In genomic region chr6:97761326-97761725, GRCm38 (mm10) we compare ENCODE assay signal across 8 mouse cellular contexts. TPM values are rescaled to one million over a fixed set of nuclear protein-coding genes. Genes with fewer than 3 reads are reported as not detected.
DNase-seq lines count a peak whose midpoint lies in the region; ATAC-seq and TF ChIP-seq lines count a peak whose summit lies in the region.

No protein-coding gene starts in this region.

- H3K27me3 ChIP-seq in intestine, postnatal 0 days (replicated peaks; ENCODE audit: control insufficient read depth, insufficient read depth, low read length), result no peaks in the 10 kb centered on the region
- no peaks in the 10 kb centered on the region for H3K27me3 ChIP-seq in intestine, embryonic 15.5 days (replicated peaks)

- ATAC-seq in intestine, postnatal 0 days, result no peak
- no peak for ATAC-seq in intestine, embryonic 15.5 days
- ATAC-seq in granulocyte monocyte progenitor cell, adult 5-6 weeks (replicated peaks; ENCODE audit: poor library complexity, severe bottlenecking), result no peak

- 34% methylated on average over 4 of the region's 4 CpGs for WGBS in intestine, postnatal 0 days
- WGBS in intestine, embryonic 15.5 days, result 27% methylated on average over 4 of the region's 4 CpGs

- H3K9me3 ChIP-seq in intestine, postnatal 0 days (ENCODE audit: control insufficient read depth), result no peaks in the 10 kb centered on the region
- H3K9me3 ChIP-seq in intestine, embryonic 15.5 days, result no peaks in the 10 kb centered on the region

- no peak overlapping the region for H3K4me2 ChIP-seq in intestine, postnatal 0 days (replicated peaks; ENCODE audit: low read depth)
- H3K4me2 ChIP-seq in intestine, embryonic 15.5 days (replicated peaks), result no peak overlapping the region

- H3K4me1 ChIP-seq in intestine, postnatal 0 days (replicated peaks; ENCODE audit: control insufficient read depth, insufficient read depth, low read length), result no peaks in the 10 kb centered on the region
- H3K4me1 ChIP-seq in intestine, embryonic 15.5 days (replicated peaks), result 0 out of 2 replicates have a peak, but pooled peaks cover 3% of the 10 kb centered on the region

- no peak overlapping the region for H3K4me3 ChIP-seq in intestine, postnatal 0 days (ENCODE audit: low read depth, low read length)
- no peak overlapping the region for H3K4me3 ChIP-seq in intestine, embryonic 15.5 days (replicated peaks)

- H3K9ac ChIP-seq in intestine, postnatal 0 days (ENCODE audit: low read depth, low read length), result no peak overlapping the region
- no peak overlapping the region for H3K9ac ChIP-seq in intestine, embryonic 15.5 days

- peak; percentile 60 for TF ChIP-seq CTCF in intestine, postnatal 0 days (IDR thresholded peaks at IDR 0.05; ENCODE audit: low read depth)

- DNase-seq in NIH3T3 (ENCODE audit: low read depth), result peak; percentile 86
- DNase-seq in cerebellum, adult 9-11 months, result peak; percentile 31
- peak; percentile 48 for DNase-seq in kidney, postnatal 14 days
- DNase-seq in right cerebral cortex, adult 2 months (ENCODE audit: low spot score in 2 of 2), result peak; percentile 44 to 62
- DNase-seq in testis, postnatal 14 days (ENCODE audit: low spot score), result no peak

- no peak overlapping the region for H3K27ac ChIP-seq in intestine, postnatal 0 days (ENCODE audit: low read depth, low read length)
- H3K27ac ChIP-seq in intestine, embryonic 15.5 days, result no peak overlapping the region

- H3K36me3 ChIP-seq in intestine, postnatal 0 days (ENCODE audit: control insufficient read depth, insufficient read depth), result no peaks in the 10 kb centered on the region
- H3K36me3 ChIP-seq in intestine, embryonic 15.5 days, result no peaks in the 10 kb centered on the region

RNA-seq across cellular contexts. Expression of gene Mitf, which starts 45.5 kb away (rescaled TPM):
- 0.74 and 0.85 TPM in 2 replicates for polyA plus RNA-seq in intestine, postnatal 0 days (2015; fragmentation: Nextera tagmentation; extraction: Ambion mirVana)
- polyA plus RNA-seq in intestine, embryonic 15.5 days (2015; fragmentation: Nextera tagmentation; extraction: Ambion mirVana), result 0.90 and 1.2 TPM in 2 replicates
- total RNA-seq in granulocyte monocyte progenitor cell, adult 5-6 weeks (2014; fragmentation: Nextera tagmentation), result 6.6 and 11.3 TPM in 2 replicates
- total RNA-seq in granulocyte monocyte progenitor cell, adult 5-6 weeks (2017), result 7.4 and 7.5 TPM in 2 replicates
